ENCODE assay signal across 14 mouse cellular contexts in genomic region chr10:58936441-58936860, GRCm38 (mm10).
DNase-seq lines count a peak whose midpoint lies in the region; ATAC-seq and TF ChIP-seq lines count a peak whose summit lies in the region.
"Had no signal": no experiment of that assay in that cellular context is flagged by ENCODE, and none has a peak within 500 bp of the region (broad histone marks: within the 10 kb centered on the region; RNA-seq: fewer than 3 reads in every experiment).

No protein-coding gene starts in this region.

- H3K4me2 ChIP-seq in forebrain, embryonic 14.5 days (ENCODE audit: low read length) = no peak overlapping the region
- no peak overlapping the region for H3K4me2 ChIP-seq in forebrain, embryonic 11.5 days (ENCODE audit: low read depth, low read length, severe bottlenecking)
- H3K4me2 ChIP-seq in midbrain, embryonic 11.5 days = no peak overlapping the region
- H3K4me2 ChIP-seq: heart, embryonic 15.5 days; hindbrain, embryonic 15.5 days had no signal

- H3K27me3 ChIP-seq in forebrain, embryonic 14.5 days (replicated peaks; ENCODE audit: control insufficient read depth, insufficient read depth, low read length) = 0 out of 2 replicates have a peak, but pooled peaks cover 4% of the 10 kb centered on the region
- no peaks in the 10 kb centered on the region for H3K27me3 ChIP-seq in forebrain, embryonic 11.5 days (ENCODE audit: control insufficient read depth, insufficient read depth, low read length)
- H3K27me3 ChIP-seq in midbrain, embryonic 11.5 days (ENCODE audit: control insufficient read depth, insufficient read depth, low read length) = no peaks in the 10 kb centered on the region
- H3K27me3 ChIP-seq: hindbrain, embryonic 15.5 days had no signal

- no peaks in the 10 kb centered on the region for H3K9me3 ChIP-seq in forebrain, embryonic 14.5 days (replicated peaks; ENCODE audit: control insufficient read depth, low read length)
- H3K9me3 ChIP-seq in forebrain, embryonic 11.5 days (ENCODE audit: control insufficient read depth, low read length) = no peaks in the 10 kb centered on the region
- no peaks in the 10 kb centered on the region for H3K9me3 ChIP-seq in midbrain, embryonic 11.5 days (ENCODE audit: control insufficient read depth, low read length)
- H3K9me3 ChIP-seq: heart, embryonic 15.5 days; hindbrain, embryonic 15.5 days had no signal

- peak; percentile 75 for DNase-seq in forebrain, embryonic 14.5 days (ENCODE audit: low spot score)
- DNase-seq in forebrain, embryonic 11.5 days (ENCODE audit: low spot score) = no peak
- no peak for DNase-seq in left cerebral cortex, adult 2 months (ENCODE audit: extremely low spot score in 1 of 2, low spot score in 2 of 2)
- no peak for DNase-seq in left cerebral cortex, postnatal 36 days (ENCODE audit: low spot score in 2 of 2)
- DNase-seq in right cerebral cortex, postnatal 4 days = peak; percentile 49
- no peak for DNase-seq in right cerebral cortex, adult 18-20 months
- DNase-seq in liver = no peak
- DNase-seq in midbrain, embryonic 11.5 days (ENCODE audit: low spot score, missing footprints) = no peak
- DNase-seq: cerebellum, adult 9-11 months; gastrocnemius, postnatal 14 days; kidney, postnatal 10 days had no signal

- no peaks in the 10 kb centered on the region for H3K36me3 ChIP-seq in forebrain, embryonic 14.5 days (ENCODE audit: control insufficient read depth, insufficient read depth, low read length)
- H3K36me3 ChIP-seq in forebrain, embryonic 11.5 days (ENCODE audit: control insufficient read depth, insufficient read depth, low read length) = no peaks in the 10 kb centered on the region
- H3K36me3 ChIP-seq in midbrain, embryonic 11.5 days (ENCODE audit: control insufficient read depth, insufficient read depth, low read length) = no peaks in the 10 kb centered on the region
- H3K36me3 ChIP-seq: heart, embryonic 15.5 days; hindbrain, embryonic 15.5 days had no signal

- no peak overlapping the region for H3K9ac ChIP-seq in forebrain, embryonic 14.5 days (ENCODE audit: low read length)
- no peak overlapping the region for H3K9ac ChIP-seq in forebrain, embryonic 11.5 days (ENCODE audit: low read length)
- H3K9ac ChIP-seq in midbrain, embryonic 11.5 days (ENCODE audit: low read length) = no peak overlapping the region
- H3K9ac ChIP-seq: heart, embryonic 15.5 days; hindbrain, embryonic 15.5 days; liver, embryonic 14.5 days had no signal

- WGBS in forebrain, embryonic 14.5 days = 31% methylated on average over 9 of the region's 9 CpGs
- WGBS in forebrain, embryonic 11.5 days = 71% methylated on average over 9 of the region's 9 CpGs
- 75% methylated on average over 9 of the region's 9 CpGs for WGBS in midbrain, embryonic 11.5 days

- H3K4me1 ChIP-seq in forebrain, embryonic 14.5 days (ENCODE audit: control insufficient read depth, insufficient read depth, low read length) = peaks cover 42% of the 10 kb centered on the region
- peaks cover 8% of the 10 kb centered on the region; the same call in 1 of the 2 replicates for H3K4me1 ChIP-seq in forebrain, embryonic 11.5 days (replicated peaks; ENCODE audit: control insufficient read depth, insufficient read depth, low read length)
- H3K4me1 ChIP-seq in midbrain, embryonic 11.5 days (ENCODE audit: control insufficient read depth, insufficient read depth, low read length) = no peaks in the 10 kb centered on the region; the same call in 1 of the 2 replicates

- H3K27ac ChIP-seq in forebrain, embryonic 14.5 days (ENCODE audit: low read depth, low read length) = peak overlapping the region; percentile 6; the same call in 1 of the 2 replicates
- no peak overlapping the region for H3K27ac ChIP-seq in forebrain, embryonic 11.5 days (ENCODE audit: low read depth, low read length)
- peak overlapping the region; percentile 38 for H3K27ac ChIP-seq in left cerebral cortex, adult 2 months
- no peak overlapping the region for H3K27ac ChIP-seq in midbrain, embryonic 11.5 days (ENCODE audit: low read depth, low read length)
- H3K27ac ChIP-seq: heart, embryonic 15.5 days; liver, embryonic 14.5 days had no signal

- no peak for TF ChIP-seq CTCF in left cerebral cortex, adult 2 months (IDR thresholded peaks at IDR 0.05)

- ATAC-seq in forebrain, embryonic 14.5 days = peak; percentile 11; the same call in 1 of the 2 replicates
- no peak for ATAC-seq in forebrain, embryonic 11.5 days (replicated peaks; ENCODE audit: low FRiP score)
- ATAC-seq in midbrain, embryonic 11.5 days (ENCODE audit: low FRiP score) = no peak

- intact Hi-C loops in left cerebral cortex, adult 2 months (cut with DNase I) = loop anchor here (2.0 kb wide), 1 partner anchor 124 kb away; the partner anchor contains the start of gene Sh3rf3
- intact Hi-C loops in left cerebral cortex, postnatal 36 days (cut with DNase I) = loop anchor here (5.0 to 10.0 kb wide), 2 partner anchors 124 to 138 kb away; partner anchors contain the start of gene Sh3rf3

- H3K4me3 ChIP-seq in forebrain, embryonic 14.5 days (ENCODE audit: low read depth, low read length) = no peak overlapping the region
- no peak overlapping the region for H3K4me3 ChIP-seq in forebrain, embryonic 11.5 days (ENCODE audit: low read depth, low read length)
- H3K4me3 ChIP-seq in left cerebral cortex, adult 2 months = no peak overlapping the region
- no peak overlapping the region for H3K4me3 ChIP-seq in midbrain, embryonic 11.5 days (ENCODE audit: low read depth, low read length)
- H3K4me3 ChIP-seq: heart, embryonic 15.5 days; hindbrain, embryonic 15.5 days had no signal

Comparison
In these comparisons a context has a peak if more than half of its experiments do, and no peak if none do; other contexts are left out.
1. DNase-seq: peak in forebrain, embryonic 14.5 days (single experiment) and right cerebral cortex, postnatal 4 days (single experiment); none in forebrain, embryonic 11.5 days (single experiment), left cerebral cortex, adult 2 months (0 of 2), left cerebral cortex, postnatal 36 days (0 of 2), right cerebral cortex, adult 18-20 months (single experiment), liver (single experiment) and midbrain, embryonic 11.5 days (single experiment).
2. H3K27ac ChIP-seq: peak in forebrain, embryonic 14.5 days (single experiment) and left cerebral cortex, adult 2 months (single experiment); none in forebrain, embryonic 11.5 days (single experiment) and midbrain, embryonic 11.5 days (single experiment).